Mouse (Mus musculus): ENCODE results near the gene Emp3.

DNA sequence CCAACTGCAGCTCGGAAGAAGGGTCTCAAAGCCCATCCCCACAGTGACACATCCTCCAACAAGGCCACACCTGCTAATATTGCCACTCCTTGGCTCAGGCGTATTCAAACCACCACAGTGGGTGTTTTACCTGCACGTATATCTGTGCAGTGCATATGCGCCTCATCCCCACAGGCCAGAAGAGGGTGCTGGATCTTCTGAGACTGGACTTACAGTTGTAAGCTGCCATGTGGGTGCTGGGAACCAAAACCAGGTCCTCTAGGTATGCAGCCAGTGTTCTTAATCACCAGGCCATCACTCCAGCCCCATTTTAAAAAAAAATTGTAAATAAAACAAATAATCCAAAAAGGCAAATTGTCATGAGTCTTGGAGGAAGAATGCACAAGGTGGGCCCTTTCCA is 40.7 kb downstream of the Emp3 start:
- TF ChIP-seq CTCF (IDR thresholded peaks at IDR 0.05; ENCODE audit: low read depth, low read length) (no peak), POLR2AphosphoS5 (IDR thresholded peaks at IDR 0.05; ENCODE audit: insufficient replicate concordance, low read depth, low read length) (no peak), GATA1 (IDR thresholded peaks at IDR 0.05; ENCODE audit: borderline replicate concordance, low read length) (no peak), GATA2 (IDR thresholded peaks at IDR 0.05; ENCODE audit: borderline replicate concordance, low read depth, low read length) (no peak), TAL1 (conservative IDR thresholded peaks at IDR 0.05; ENCODE audit: low read depth, low read length) (no peak)
